Mouse (Mus musculus) stomach, embryonic 14.5 days (tissue): Measurements from ENCODE around the gene Abcb9. TPM values are rescaled to one million over a fixed set of nuclear protein-coding genes. Genes with fewer than 3 reads are reported as not detected.
"Not testable (repeated sequence)": the region's sequence is repeated elsewhere in the genome, so short reads cannot be mapped to it uniquely, and the experiment has no call there.

Source experiments
- ATAC-seq: fragments of 200-750 bp; cut with Nextera tagmentation; 2 replicates; pipeline ENCODE4 v1.8.0; 2017; ENCODE audit warnings: low read depth, moderate TSS enrichment; ENCODE audit not compliant: insufficient number of reproducible peaks, insufficient read depth, low FRiP score
- H3K27ac ChIP-seq: fragments of 300-500 bp; sonication (generic); 2 replicates; pipeline ENCODE4 v1.5.1; 2014; ENCODE audit warnings: mild to moderate bottlenecking, low read length, moderate library complexity, mixed read lengths
- H3K27me3 ChIP-seq: fragments of 300-500 bp; sonication (generic); 2 replicates; pipeline ENCODE4 v1.6.1; 2014; ENCODE audit warnings: low read length, control low read depth, mixed read lengths; ENCODE audit not compliant: control insufficient read depth, insufficient read depth
- H3K36me3 ChIP-seq: fragments of 300-500 bp; sonication (generic); 2 replicates; pipeline ENCODE4 v1.6.1; 2014; ENCODE audit warnings: mild to moderate bottlenecking, control low read depth, low read length, moderate library complexity, mixed read lengths; ENCODE audit not compliant: control insufficient read depth, insufficient read depth
- H3K4me1 ChIP-seq: fragments of 300-500 bp; sonication (generic); 2 replicates; pipeline ENCODE4 v1.6.1; 2014; ENCODE audit warnings: low read length, control low read depth, mixed read lengths; ENCODE audit not compliant: control insufficient read depth, insufficient read depth
- H3K4me2 ChIP-seq: fragments of 300-500 bp; sonication (generic); replicated peaks from 2 replicates; pipeline ENCODE4 v1.6.1; 2014; ENCODE audit warnings: low read depth, low read length, control low read depth
- H3K4me3 ChIP-seq: fragments of 300-500 bp; sonication (generic); 2 replicates; pipeline ENCODE4 v1.5.1; 2014; ENCODE audit warnings: low read depth, low read length, control low read depth
- H3K9ac ChIP-seq: fragments of 300-500 bp; sonication (generic); replicated peaks from 2 replicates; pipeline ENCODE4 v1.6.1; 2014; ENCODE audit warnings: low read depth, mild to moderate bottlenecking, control low read depth, low read length, moderate library complexity, mixed read lengths
- H3K9me3 ChIP-seq: fragments of 300-500 bp; sonication (generic); 2 replicates; pipeline ENCODE4 v1.6.1; 2016; ENCODE audit warnings: low read depth, low read length, control low read depth; ENCODE audit not compliant: control insufficient read depth
- WGBS: fragments of 180-500 bp; shearing (Covaris S2); extraction: QIAGEN DNeasy Blood & Tissue Kit; methylation state at CpG from one replicate; pipeline ENCODE4 v1.1.7; 2014; 5-methylcytosine and 5-hydroxymethylcytosine counted together
- polyA plus RNA-seq: library from polyadenylated mRNA; unstranded; fragments of >200 nt; fragmentation: Nextera tagmentation; extraction: Ambion mirVana; gene quantifications from 2 replicates; pipeline ENCODE4 v1.2.1, GENCODE M21; 2014

The Abcb9 gene
- polyA plus RNA-seq, 1 experiment from 2014 or later = 1.7 TPM

GRCm38 (mm10) chr5:124056956-124057355, 38.6 kb downstream of the Abcb9 start:
- Histone ChIP-seq H3K27ac (no peak overlapping the region), H3K4me2 (no peak overlapping the region), H3K36me3 (no peaks in the 10 kb centered on the region), H3K4me3 (no peak overlapping the region), H3K27me3 (no peaks in the 10 kb centered on the region), H3K9me3 (no peaks in the 10 kb centered on the region), H3K4me1 (no peaks in the 10 kb centered on the region), H3K9ac (no peak overlapping the region)
- WGBS = 47% methylated on average over 4 of the region's 4 CpGs
- no peak for ATAC-seq

- Histone ChIP-seq H3K4me1 (no peaks in the 10 kb centered on the region), H3K9me3 (no peaks in the 10 kb centered on the region), H3K36me3 (no peaks in the 10 kb centered on the region), H3K4me2 (no peak overlapping the region), H3K27me3 (no peaks in the 10 kb centered on the region), H3K27ac (no peak overlapping the region), H3K4me3 (no peak overlapping the region), H3K9ac (no peak overlapping the region)
- WGBS = 96% methylated on average over 1 of the region's 1 CpGs
- no peak for ATAC-seq
Measured at GRCm38 (mm10) chr5:124056219-124056618, 39.4 kb downstream of the Abcb9 start.

- not testable (repeated sequence) for H3K4me2 ChIP-seq, H3K4me3 ChIP-seq, H3K36me3 ChIP-seq, H3K9ac ChIP-seq, ATAC-seq, H3K27ac ChIP-seq, H3K9me3 ChIP-seq, H3K27me3 ChIP-seq
- 94% methylated on average over 7 of the region's 7 CpGs for WGBS
- H3K4me1 ChIP-seq = peaks cover 12% of the 10 kb centered on the region; the same call in 1 of the 2 replicates
Measured at GRCm38 (mm10) chr5:124052641-124053040, 43.0 kb downstream of the Abcb9 start.

GRCm38 (mm10) chr5:124051899-124052491, 43.6 kb downstream of the Abcb9 start:
- Histone ChIP-seq H3K4me3 (no peak overlapping the region), H3K9me3 (no peaks in the 10 kb centered on the region), H3K27ac (no peak overlapping the region), H3K27me3 (no peaks in the 10 kb centered on the region), H3K9ac (no peak overlapping the region), H3K36me3 (no peaks in the 10 kb centered on the region), H3K4me1 (peaks cover 12% of the 10 kb centered on the region; the same call in 1 of the 2 replicates), H3K4me2 (no peak overlapping the region)
- 66% methylated on average over 11 of the region's 11 CpGs for WGBS
- ATAC-seq = peak; percentile 63; the same call in 1 of the 2 replicates

GRCm38 (mm10) chr5:124050095-124051050, 45.2 kb downstream of the Abcb9 start:
- peak overlapping the region; percentile 56 for H3K27ac ChIP-seq
- ATAC-seq = no peak
- H3K9me3 ChIP-seq = no peaks in the 10 kb centered on the region
- H3K4me3 ChIP-seq = no peak overlapping the region
- H3K27me3 ChIP-seq = no peaks in the 10 kb centered on the region
- no peaks in the 10 kb centered on the region for H3K36me3 ChIP-seq
- H3K9ac ChIP-seq = no peak overlapping the region; the same call in 1 of the 2 replicates
- H3K4me1 ChIP-seq = peaks cover 16% of the 10 kb centered on the region
- WGBS = 48% methylated on average over 14 of the region's 14 CpGs
- no peak overlapping the region for H3K4me2 ChIP-seq

- Histone ChIP-seq H3K4me2 (no peak overlapping the region), H3K9ac (no peak overlapping the region; the same call in 1 of the 2 replicates), H3K27me3 (no peaks in the 10 kb centered on the region), H3K9me3 (no peaks in the 10 kb centered on the region), H3K36me3 (no peaks in the 10 kb centered on the region), H3K27ac (peak overlapping the region; percentile 56), H3K4me1 (peaks cover 17% of the 10 kb centered on the region), H3K4me3 (no peak overlapping the region)
- WGBS = 56% methylated on average over 15 of the region's 15 CpGs
- ATAC-seq = no peak
Measured at GRCm38 (mm10) chr5:124049249-124050045, 46.2 kb downstream of the Abcb9 start.

- Histone ChIP-seq H3K36me3 (no peaks in the 10 kb centered on the region), H3K9me3 (no peaks in the 10 kb centered on the region), H3K27me3 (no peaks in the 10 kb centered on the region), H3K4me3 (no peak overlapping the region), H3K4me1 (peaks cover 17% of the 10 kb centered on the region), H3K9ac (no peak overlapping the region), H3K27ac (peak overlapping the region; percentile 68), H3K4me2 (no peak overlapping the region)
- ATAC-seq = peak; percentile 76
- 74% methylated on average over 7 of the region's 7 CpGs for WGBS
Measured at GRCm38 (mm10) chr5:124046741-124047401, 48.7 kb downstream of the Abcb9 start.
